Mouse (Mus musculus): Measurements from ENCODE around the gene Nfix. TPM values are rescaled to one million over a fixed set of nuclear protein-coding genes. Genes with fewer than 3 reads are reported as not detected.

Gene Nfix
- total RNA-seq, 2 experiments from 2014 or later = 433 to 510 TPM

DNA sequence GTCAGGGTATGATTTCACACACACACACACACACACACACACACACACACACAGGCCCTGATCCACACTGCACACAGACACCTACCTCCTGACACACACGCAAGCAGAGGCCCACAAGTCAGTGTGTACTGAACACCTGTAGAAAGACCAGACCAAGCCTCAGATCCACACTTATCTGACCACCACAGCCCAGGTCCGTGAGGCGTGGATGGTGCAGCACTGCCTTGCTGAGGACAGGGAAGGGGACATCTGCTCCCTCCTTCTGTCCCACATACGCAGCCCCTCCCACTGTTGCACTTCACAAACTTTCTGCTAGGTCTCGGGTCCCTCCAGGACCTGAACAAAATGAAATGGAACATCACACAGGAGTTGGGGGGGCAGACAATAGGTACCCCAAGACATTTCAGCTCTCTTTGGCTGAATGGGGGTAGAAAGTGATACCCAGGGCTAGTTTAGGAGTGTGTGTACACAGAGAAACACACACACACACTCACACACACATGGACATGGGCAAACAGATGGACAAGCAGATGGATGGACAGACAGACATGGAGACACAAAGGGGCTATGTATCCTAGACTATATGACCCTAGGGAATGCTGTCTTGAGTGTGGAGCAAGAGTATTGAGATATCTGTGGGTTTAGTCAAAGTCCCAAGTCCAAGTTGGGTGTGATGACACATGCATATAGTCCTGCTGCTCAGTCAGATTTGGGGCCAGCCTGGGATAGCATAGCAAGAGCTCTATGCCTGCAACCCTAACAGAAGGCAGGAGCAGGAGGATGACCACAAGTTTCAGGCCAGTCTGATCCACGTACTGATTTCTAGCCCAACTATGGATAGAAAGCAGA lies 47.2 kb downstream of the Nfix start:
- no peak for DNase-seq
- intact Hi-C loops (cut with DNase I) = no loop called here

GRCm38 (mm10) chr8:84749519-84749918 lies 50.6 kb downstream of the Nfix start:
- DNase-seq = peak in 1 of 2 experiments; percentile 22
- intact Hi-C loops (cut with DNase I) = no loop called here

GRCm38 (mm10) chr8:84745032-84745925 lies 54.9 kb downstream of the Nfix start:
- intact Hi-C loops (cut with DNase I) = no loop called here
- DNase-seq = peak in 1 of 2 experiments; percentile 33

- DNase-seq = peak; percentile 65 to 76
- intact Hi-C loops (cut with DNase I) = no loop called here
Measured at GRCm38 (mm10) chr8:84743517-84744420, 56.4 kb downstream of the Nfix start.

GRCm38 (mm10) chr8:84743054-84743415 lies 57.1 kb downstream of the Nfix start:
- peak in 1 of 2 experiments; percentile 54 for DNase-seq
- intact Hi-C loops (cut with DNase I) = no loop called here

- intact Hi-C loops (cut with DNase I) = no loop called here
- peak; percentile 73 to 79 for DNase-seq
Measured at GRCm38 (mm10) chr8:84742171-84743053, 57.7 kb downstream of the Nfix start.

- intact Hi-C loops (cut with DNase I) = no loop called here
- no peak for DNase-seq
Measured at GRCm38 (mm10) chr8:84740895-84741843, 59.0 kb downstream of the Nfix start.

GRCm38 (mm10) chr8:84739401-84739742 lies 60.8 kb downstream of the Nfix start:
- DNase-seq = no peak
- intact Hi-C loops (cut with DNase I) = no loop called here

- peak in 1 of 2 experiments; percentile 15 for DNase-seq
- intact Hi-C loops (cut with DNase I) = no loop called here
Measured at GRCm38 (mm10) chr8:84738715-84739400, 61.3 kb downstream of the Nfix start.

- intact Hi-C loops (cut with DNase I) = no loop called here
- DNase-seq = no peak
Measured at GRCm38 (mm10) chr8:84738266-84738665, 61.9 kb downstream of the Nfix start.

- intact Hi-C loops (cut with DNase I) = loop anchor here (2.0 kb wide), 1 partner anchor 71 kb away; no protein-coding TSS in a partner anchor
- DNase-seq = peak; percentile 78 to 80
Measured at GRCm38 (mm10) chr8:84737608-84738007, 62.5 kb downstream of the Nfix start.

GRCm38 (mm10) chr8:84736521-84736920 lies 63.6 kb downstream of the Nfix start:
- DNase-seq = no peak
- intact Hi-C loops (cut with DNase I) = loop anchor here (2.0 kb wide), 1 partner anchor 72 kb away; no protein-coding TSS in a partner anchor

- peak in 1 of 2 experiments; percentile 53 for DNase-seq
- intact Hi-C loops (cut with DNase I) = no loop called here
Measured at GRCm38 (mm10) chr8:84735597-84735996, 64.5 kb downstream of the Nfix start.

GRCm38 (mm10) chr8:84734680-84735079 lies 65.5 kb downstream of the Nfix start:
- intact Hi-C loops (cut with DNase I) = no loop called here
- no peak for DNase-seq

- no peak for DNase-seq
- intact Hi-C loops (cut with DNase I) = no loop called here
Measured at GRCm38 (mm10) chr8:84733959-84734358, 66.2 kb downstream of the Nfix start.

- intact Hi-C loops (cut with DNase I) = no loop called here
- no peak for DNase-seq
Measured at GRCm38 (mm10) chr8:84732996-84733395, 67.1 kb downstream of the Nfix start.

- no peak for DNase-seq
- intact Hi-C loops (cut with DNase I) = no loop called here
Measured at GRCm38 (mm10) chr8:84732545-84732944, 67.6 kb downstream of the Nfix start.

Measured in gastrocnemius, postnatal 36 days (tissue).